In the genomic region with DNA sequence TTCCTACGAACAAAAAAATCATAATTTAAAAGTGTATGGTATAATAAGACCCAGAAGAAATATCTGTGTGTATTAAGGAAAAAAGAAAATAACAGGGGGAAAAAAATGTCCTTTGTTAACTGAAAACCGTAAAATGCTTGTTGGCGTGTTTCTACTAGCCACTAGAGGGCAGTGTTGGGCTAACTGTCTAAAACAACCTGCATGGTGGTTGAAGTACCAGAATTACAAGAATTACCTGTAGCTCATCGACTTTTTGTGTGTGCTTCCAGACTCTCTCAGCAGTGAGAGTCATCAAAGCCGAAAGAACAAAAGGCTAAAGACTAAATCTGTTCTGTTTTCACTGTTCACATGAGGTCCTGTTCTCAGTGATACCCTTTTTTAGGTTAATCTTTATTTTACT, we compare ENCODE assay signal across 8 mouse cellular contexts. TPM values are rescaled to one million over a fixed set of nuclear protein-coding genes. Genes with fewer than 3 reads are reported as not detected.
A peak's percentile ranks its signal among the peaks of the same experiment; 100 is the strongest.
DNase-seq lines count a peak whose midpoint lies in the region; ATAC-seq and TF ChIP-seq lines count a peak whose summit lies in the region.

No protein-coding gene starts in this region.

- H3K9me3 ChIP-seq in hindbrain, embryonic 14.5 days (ENCODE audit: control insufficient read depth, low read length): no peaks in the 10 kb centered on the region

- DNase-seq in cerebellum, adult 2 months: peak; percentile 35 to 47
- DNase-seq in cerebellum, postnatal 4 days (ENCODE audit: low spot score in 2 of 2): no peak
- DNase-seq in right cerebral cortex, adult 2 months (ENCODE audit: low spot score in 2 of 2): peak; percentile 35 to 60
- DNase-seq in right cerebral cortex, postnatal 14 days: no peak
- peak; percentile 27 to 50 for DNase-seq in cerebellum, postnatal 36 days
- peak; percentile 85 for DNase-seq in hindbrain, embryonic 14.5 days (ENCODE audit: low spot score)
- peak; percentile 9 to 10 for DNase-seq in thymus, postnatal 36 days

- no peak overlapping the region for H3K4me3 ChIP-seq in cerebellum, adult 2 months (replicated peaks; ENCODE audit: insufficient read depth, low read depth, low read length)
- H3K4me3 ChIP-seq in hindbrain, embryonic 14.5 days (replicated peaks; ENCODE audit: low read length): no peak overlapping the region

- H3K9ac ChIP-seq in hindbrain, embryonic 14.5 days: no peak overlapping the region

- peak; percentile 59; the same call in 1 of the 2 replicates for TF ChIP-seq CTCF in cerebellum, adult 2 months (IDR thresholded peaks at IDR 0.05; ENCODE audit: borderline replicate concordance, insufficient read depth, low read depth, low read length)

- no peak overlapping the region for H3K27ac ChIP-seq in cerebellum, adult 2 months (ENCODE audit: insufficient read depth, low read length)
- H3K27ac ChIP-seq in hindbrain, embryonic 14.5 days: no peak overlapping the region

- no peak for ATAC-seq in hindbrain, embryonic 14.5 days (ENCODE audit: low FRiP score)
- peak; percentile 87 for ATAC-seq in megakaryocyte progenitor cell, adult 5-6 weeks (replicated peaks; ENCODE audit: poor library complexity)

- no peak overlapping the region for H3K4me2 ChIP-seq in hindbrain, embryonic 14.5 days (replicated peaks)

- H3K4me1 ChIP-seq in cerebellum, adult 2 months (ENCODE audit: control insufficient read depth, insufficient read depth, low read length): no peaks in the 10 kb centered on the region
- no peaks in the 10 kb centered on the region for H3K4me1 ChIP-seq in hindbrain, embryonic 14.5 days (replicated peaks; ENCODE audit: control insufficient read depth, insufficient read depth, low read length)

- no peaks in the 10 kb centered on the region for H3K27me3 ChIP-seq in cerebellum, adult 2 months (ENCODE audit: control insufficient read depth, insufficient read depth, low read length)
- H3K27me3 ChIP-seq in hindbrain, embryonic 14.5 days (ENCODE audit: control insufficient read depth, insufficient read depth, low read length): no peaks in the 10 kb centered on the region

- H3K36me3 ChIP-seq in hindbrain, embryonic 14.5 days (replicated peaks; ENCODE audit: control insufficient read depth, insufficient read depth): no peaks in the 10 kb centered on the region

- 16% methylated on average over 5 of the region's 5 CpGs for WGBS in cerebellum, adult 2 months
- 26% methylated on average over 5 of the region's 5 CpGs for WGBS in hindbrain, embryonic 14.5 days

- no peak for TF ChIP-seq POLR2A in cerebellum, adult 2 months (IDR thresholded peaks at IDR 0.05; ENCODE audit: borderline replicate concordance, insufficient read depth, low read length)

RNA-seq across cellular contexts. Expression of gene Cox18, which starts 20.6 kb away (rescaled TPM):
- 35.7 and 36.2 TPM in 2 replicates for polyA plus RNA-seq in cerebellum, adult 2 months (2012; rRNA removed)
- polyA plus RNA-seq in hindbrain, embryonic 14.5 days (2014; fragmentation: Nextera tagmentation; extraction: Ambion mirVana): 35.0 and 39.6 TPM in 2 replicates
- total RNA-seq in megakaryocyte progenitor cell, adult 5-6 weeks (2015): 43.3 and 45.0 TPM in 2 replicates
- 11.2 and 14.5 TPM in 2 replicates for total RNA-seq in megakaryocyte progenitor cell, adult 5-6 weeks (2017)

Comparison
In these comparisons a context has a peak if more than half of its experiments do, and no peak if none do; other contexts are left out.
1. DNase-seq: peak in cerebellum, adult 2 months (2 of 2), right cerebral cortex, adult 2 months (2 of 2), cerebellum, postnatal 36 days (2 of 2), hindbrain, embryonic 14.5 days (single experiment) and thymus, postnatal 36 days (2 of 2); none in cerebellum, postnatal 4 days (0 of 2) and right cerebral cortex, postnatal 14 days (single experiment).